Mouse (Mus musculus) left cerebral cortex, adult 8-10 months (tissue): ENCODE measurements at regions not wholly inside any gene's neighbourhood (a gene's known extent, or its start where the extent isn't known, plus 50 kb on each side); places are given as distances from the start of the nearest gene placed in this dataset.

Experiments used
- DNase-seq, 2 experiments: peaks; one replicate each; pipeline ENCODE4 v3.0.0; 2022; ENCODE audit warnings: low spot score in 2 of 2

- no peak for DNase-seq
Observed at GRCm38 (mm10) chrX:77009336-77009735, 406.6 kb upstream of the Cldn34d start.

- no peak for DNase-seq
Observed at GRCm38 (mm10) chrX:77013890-77014289, 411.2 kb upstream of the Cldn34d start.

DNA sequence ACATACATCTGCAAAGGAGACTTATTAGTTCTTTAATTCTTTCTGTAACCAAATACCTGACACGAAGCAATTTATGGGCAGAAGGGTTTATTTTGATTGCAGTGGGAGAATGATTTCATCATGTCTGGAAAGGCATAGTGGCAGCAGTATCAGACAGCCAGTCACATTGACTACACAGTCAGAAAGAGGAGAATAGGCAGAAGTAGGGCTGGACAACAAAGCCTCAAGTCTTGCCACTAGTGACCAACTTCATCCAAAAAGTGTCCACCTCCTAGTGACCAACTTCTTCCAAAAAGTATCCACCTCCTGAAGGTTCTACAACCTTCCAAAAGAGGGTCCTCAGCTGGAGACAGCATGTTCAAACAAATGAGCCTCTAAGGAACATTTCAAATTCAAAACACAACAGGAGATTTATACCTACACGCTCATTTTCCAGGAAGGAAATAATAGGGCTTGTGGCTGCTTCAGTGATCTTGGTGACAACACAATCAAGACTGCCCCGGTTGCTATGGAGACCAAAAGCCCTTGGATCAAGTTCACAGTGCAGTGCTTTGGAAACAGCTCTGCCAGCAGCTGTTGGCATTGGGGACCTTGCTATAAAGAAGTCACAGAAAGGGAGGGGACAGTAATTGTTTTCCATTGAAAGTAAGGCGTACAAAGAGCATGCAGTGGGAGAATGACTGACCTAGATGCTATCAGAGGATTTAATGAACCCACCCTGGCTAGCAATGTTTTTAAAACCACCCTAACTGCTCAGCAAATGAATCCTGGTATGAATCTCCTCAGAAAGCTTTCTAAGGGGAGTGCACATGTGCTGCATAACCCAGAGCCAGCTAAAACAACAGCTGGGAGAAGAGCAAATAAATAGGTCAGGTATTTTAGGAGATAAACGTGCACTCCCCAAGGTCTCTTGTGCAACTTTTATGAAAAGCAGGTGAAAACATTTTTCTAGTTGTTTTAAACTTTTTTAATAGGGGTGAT lies 448.0 kb upstream of the Cldn34d start:
- peak in 1 of 2 experiments; percentile 15 for DNase-seq

DNA sequence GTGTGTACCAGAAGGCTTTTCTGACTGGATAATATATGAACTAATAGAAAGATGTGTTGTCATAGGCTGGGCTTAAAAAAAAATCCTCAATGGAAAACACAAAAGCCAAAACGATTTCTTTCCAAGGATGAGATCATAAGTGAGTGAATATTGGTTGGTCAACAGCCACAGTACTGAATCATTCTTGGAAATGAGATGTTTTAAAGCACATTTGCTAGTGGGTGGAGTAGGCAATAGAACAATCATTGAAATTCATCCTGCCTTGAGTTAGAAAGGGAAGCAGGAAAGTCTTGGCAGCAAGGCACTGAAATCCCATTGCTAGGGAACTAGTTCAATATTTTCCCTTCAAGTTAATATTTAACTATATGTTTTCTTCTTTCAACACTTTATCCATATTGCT lies 449.3 kb upstream of the Cldn34d start:
- no peak for DNase-seq

- DNase-seq: peak in 1 of 2 experiments; percentile 23
Observed at GRCm38 (mm10) chrX:77079776-77080175, 431.0 kb upstream of the Tbl1x start.

DNA sequence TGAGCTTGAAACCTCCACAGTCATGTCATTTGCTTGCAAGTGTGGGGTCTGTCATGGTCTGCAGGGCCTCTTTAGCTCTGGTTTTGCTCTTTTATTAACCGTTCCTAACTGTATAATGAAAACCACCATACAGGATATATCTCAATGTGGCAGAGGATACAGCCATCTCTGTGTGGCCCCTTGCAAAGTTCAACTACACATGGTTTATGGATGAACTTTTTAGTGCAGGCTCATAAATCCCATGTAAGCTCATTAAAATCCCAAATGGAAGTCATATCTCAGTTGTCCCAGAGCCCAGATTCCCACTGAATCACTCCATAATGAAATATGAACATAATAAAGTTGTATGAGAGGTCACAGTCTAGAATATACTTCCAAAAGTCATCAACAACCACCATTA lies 428.1 kb upstream of the Tbl1x start:
- DNase-seq: no peak

GRCm38 (mm10) chrX:77121761-77122160 lies 389.1 kb upstream of the Tbl1x start:
- no peak for DNase-seq
